Mouse (Mus musculus) thymus, postnatal 10 days (tissue): ENCODE data around the gene Kremen2.
A peak's percentile ranks its signal among the peaks of the same experiment; 100 is the strongest.

Experiments used
- DNase-seq, 2 experiments: peaks; one replicate each; pipeline ENCODE4 v3.0.0; 2021; ENCODE audit warnings: low spot score in 2 of 2

Kremen2 gene

DNA sequence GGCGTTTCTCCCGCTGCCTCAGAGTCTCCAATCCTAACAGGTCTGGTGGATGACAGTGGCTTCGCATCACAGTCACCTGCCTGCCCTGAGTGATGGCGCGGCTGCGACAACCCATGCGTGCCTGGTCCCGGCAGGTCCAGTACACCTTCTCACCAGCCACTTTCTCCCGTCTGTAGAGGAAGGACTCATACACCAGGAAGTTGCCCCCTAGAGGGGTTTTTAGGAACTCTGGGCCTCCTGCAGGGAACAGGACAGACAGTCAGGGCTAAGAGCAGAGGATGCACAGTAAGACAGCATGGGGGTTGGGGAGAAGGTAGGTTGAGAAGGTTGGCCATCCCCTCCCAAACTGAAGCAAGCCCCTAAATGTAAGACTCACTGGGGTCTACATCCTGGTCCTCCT lies 14.6 kb upstream of the Kremen2 start:
- DNase-seq, result no peak

DNA sequence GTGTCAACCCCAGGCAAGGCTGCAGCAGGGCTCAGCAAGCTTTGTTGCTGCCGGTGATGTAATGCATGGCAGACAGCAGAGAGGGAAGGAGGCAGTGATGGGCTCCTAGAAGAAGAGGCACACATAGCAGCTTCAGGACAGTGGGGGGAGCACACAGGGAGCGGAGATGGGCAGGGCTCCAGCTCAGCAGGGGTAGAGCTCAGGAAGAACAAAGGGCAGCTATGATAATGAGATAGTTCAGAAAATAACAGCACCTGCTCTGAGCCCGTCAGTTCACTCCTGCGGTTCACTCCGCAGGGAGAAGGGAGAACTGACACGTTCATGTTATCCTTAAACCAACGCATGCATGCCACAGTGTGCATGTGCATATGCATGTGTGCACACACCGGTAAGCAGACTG lies 13.2 kb upstream of the Kremen2 start:
- DNase-seq, result no peak

DNA sequence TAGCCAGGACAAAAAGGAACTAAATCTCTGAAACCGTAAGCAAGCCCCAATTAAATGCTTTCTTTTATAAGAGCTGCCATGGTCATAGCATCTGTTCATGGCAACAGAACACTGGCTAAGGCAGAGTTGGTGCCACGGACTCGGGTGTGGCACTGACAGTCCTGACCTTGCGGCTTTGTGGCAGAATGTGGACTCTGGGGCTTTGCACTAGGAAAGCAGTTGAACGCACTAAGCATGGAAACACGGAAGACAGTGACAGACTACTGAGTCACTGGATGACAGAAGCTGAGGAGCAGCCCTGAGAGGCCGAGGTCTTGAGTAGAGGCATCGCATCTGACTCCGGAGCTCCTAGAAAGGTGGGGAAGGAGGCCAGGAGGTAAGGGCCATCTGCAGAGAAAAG lies 11.9 kb upstream of the Kremen2 start:
- no peak for DNase-seq

DNA sequence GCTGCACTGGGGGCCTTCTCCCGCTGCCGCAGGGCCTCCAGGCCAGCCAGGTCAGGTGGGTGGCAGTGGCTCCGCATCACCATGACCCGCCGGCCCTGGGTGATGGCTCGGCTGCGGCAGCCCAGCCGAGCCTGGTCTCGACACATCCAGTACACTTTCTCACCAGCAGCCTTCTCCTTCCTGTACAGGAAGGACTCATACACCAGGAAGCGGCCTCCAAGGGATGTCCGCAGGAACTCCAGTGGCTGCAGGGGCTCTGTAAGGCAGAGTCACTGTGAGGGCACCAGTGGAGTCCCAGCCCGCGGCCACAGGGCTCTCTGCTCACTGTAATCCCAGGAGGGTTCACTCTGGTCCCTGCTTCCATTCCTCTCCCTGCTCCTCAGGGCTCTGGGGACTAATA lies 10.1 kb upstream of the Kremen2 start:
- no peak for DNase-seq

DNA sequence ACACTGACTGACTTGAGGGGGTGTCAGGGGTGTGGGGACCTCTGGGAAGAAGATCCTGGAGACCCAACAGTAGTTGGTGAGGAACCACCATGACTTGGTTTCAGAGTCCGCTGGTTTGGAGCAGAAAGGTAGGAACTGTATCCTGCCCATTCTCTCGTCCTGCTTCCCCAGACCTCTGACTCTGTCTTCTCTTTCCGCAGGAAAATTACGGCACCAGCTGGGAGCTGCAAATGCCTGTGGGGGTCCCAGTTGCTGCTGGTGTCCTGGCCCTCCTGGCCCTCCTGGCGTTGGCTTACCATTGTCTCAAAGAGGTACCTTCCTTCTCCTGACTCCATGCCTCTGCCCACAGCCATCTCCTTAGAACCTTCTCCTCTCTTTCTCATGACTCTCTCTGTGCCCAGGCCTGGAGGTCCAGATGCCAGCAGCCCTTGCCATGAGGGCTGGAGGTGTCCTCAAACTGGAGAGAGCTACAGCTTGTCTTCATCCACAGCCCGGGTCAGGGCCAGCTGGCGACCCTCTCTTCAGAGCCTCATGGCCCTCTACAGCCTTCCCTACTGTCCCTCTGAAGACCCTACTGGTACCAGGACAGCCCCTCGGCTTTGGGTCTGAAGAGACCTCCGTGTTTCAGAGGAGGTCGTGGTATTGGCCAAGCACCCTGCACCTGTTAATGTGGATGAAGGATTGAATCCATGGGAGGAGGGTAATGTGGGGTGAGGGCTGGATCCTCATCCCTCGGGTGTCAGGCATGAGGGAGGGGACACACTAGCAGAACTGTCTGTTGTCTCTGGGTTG lies 4.0 kb upstream of the Kremen2 start:
- no peak for DNase-seq

GRCm38 (mm10) chr17:23748631-23749391 lies 3.2 kb upstream of the Kremen2 start:
- peak in 1 of 2 experiments; percentile 83 for DNase-seq

- no peak for DNase-seq
These were observed 2.4 kb upstream of the Kremen2 start for GRCm38 (mm10) chr17:23748026-23748425.

GRCm38 (mm10) chr17:23747471-23747870 lies 1.8 kb upstream of the Kremen2 start:
- DNase-seq, result no peak

GRCm38 (mm10) chr17:23746767-23747166 lies 1.1 kb upstream of the Kremen2 start:
- no peak for DNase-seq

DNA sequence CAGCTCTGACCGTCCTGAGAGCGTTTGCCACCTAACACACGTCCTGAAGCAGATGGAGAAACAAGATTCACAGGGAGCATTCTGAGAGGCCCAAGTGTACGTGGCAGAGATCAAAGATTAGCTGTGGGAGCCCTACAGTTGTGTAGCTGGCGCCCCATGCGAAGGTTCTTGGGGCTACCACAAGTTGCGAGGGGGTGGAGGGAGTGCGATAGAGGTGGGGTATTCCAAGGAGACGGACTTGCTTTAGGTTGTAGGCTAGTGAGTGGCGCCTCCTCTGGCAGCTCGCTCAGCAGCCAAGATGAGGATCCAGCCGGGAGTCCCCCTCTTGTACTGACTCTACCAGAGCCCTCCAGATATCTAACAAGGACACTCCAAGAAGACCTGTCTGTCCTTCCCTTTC lies 678 bp upstream of the Kremen2 start:
- no peak for DNase-seq

DNA sequence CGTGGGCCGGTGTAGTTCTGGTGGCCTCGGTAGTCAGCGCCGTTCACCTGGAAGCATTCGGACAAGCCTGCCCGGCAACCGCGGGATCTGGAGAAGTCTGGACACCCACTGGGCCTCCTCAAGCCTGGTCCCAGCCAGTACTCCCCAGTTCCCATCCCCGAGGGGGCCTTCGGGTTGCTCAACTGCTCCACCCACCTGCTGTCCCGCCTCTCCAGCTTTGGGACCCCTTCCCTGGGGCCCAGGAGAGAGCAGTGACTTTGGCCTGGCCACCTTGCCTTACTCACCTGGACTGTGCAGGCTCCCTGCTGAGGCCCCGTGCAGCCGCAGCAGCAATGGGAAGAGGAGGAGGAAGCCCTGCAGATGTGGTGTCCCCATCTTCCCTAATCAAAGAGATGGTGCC lies 982 bp downstream of the Kremen2 start:
- no peak for DNase-seq

GRCm38 (mm10) chr17:23744076-23744475 lies 1.6 kb downstream of the Kremen2 start:
- DNase-seq, result no peak

GRCm38 (mm10) chr17:23742941-23743340 lies 2.7 kb downstream of the Kremen2 start:
- no peak for DNase-seq

- DNase-seq, result peak in 1 of 2 experiments; percentile 43
These were observed 3.3 kb downstream of the Kremen2 start for GRCm38 (mm10) chr17:23742210-23742793.

DNA sequence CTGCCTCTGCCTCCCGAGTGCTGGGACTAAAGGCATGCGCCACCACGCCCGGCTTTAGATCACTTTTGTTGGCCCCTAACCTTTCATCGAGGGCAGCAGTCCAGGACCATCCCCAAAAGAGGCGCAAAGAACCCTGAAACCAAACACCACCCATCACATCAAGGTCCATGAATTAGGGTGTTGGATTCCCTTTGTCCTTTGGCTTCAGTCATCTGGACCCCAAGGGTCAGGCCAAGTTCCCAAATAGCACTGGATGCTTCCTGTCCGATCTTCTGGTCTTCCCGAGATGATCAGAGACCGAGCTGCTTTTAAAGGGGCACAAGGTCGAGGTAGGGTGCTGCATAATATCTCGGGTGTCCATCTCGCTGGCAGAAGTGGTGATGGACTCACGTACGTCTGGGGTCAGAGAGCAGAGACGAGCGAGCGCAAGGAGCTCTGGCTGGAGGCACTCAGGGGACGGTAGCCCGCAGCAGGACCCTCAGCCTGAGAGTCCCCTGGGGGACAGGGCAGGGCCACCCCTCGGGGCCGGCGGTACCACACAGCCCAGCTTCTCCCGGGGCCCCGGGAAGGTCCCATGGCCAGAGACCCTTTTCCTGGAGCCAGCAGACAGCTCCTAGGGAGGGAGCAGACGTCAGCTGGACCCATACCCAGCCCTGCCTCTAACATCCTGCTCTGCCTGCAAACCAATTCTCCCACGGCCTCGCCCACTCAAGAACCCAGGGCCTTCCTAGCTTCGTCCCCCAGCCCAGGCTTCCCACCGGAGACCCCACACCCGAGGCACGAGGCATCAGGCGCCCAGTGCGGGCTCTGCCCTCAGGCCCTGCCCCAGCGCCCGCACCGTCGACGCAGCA lies 4.0 kb downstream of the Kremen2 start:
- no peak for DNase-seq

GRCm38 (mm10) chr17:23740598-23741021 lies 5.0 kb downstream of the Kremen2 start, which contains the start of gene Paqr4:
Gene Paqr4, minus strand, starts transcription at chr17:23740867.
- no peak for DNase-seq

DNA sequence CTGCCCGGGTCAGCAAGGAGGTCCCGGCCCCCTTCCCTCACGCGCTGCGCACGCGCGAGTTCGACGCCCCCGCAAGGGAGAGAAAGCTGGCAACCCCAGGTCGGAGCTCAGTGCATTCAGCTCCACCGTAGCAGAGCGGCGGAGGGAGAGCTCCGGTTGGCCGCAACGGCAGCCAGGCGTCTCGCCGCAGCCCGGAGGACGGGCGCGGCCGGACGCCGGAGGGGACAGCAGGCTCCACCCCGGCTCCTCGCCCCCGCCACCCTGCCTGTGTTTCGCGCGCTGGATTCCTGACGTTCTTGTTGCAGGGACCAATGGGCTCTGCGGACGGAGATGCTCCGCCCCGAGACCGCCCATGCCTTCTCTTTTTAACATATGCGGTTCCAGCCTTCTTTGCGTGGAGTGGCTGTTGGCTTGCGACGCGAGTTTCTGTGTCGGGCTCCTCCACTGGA lies 5.5 kb downstream of the Kremen2 start:
- DNase-seq, result peak; percentile 48 to 56

- no peak for DNase-seq
These were observed 6.2 kb downstream of the Kremen2 start for GRCm38 (mm10) chr17:23739202-23740135.

DNA sequence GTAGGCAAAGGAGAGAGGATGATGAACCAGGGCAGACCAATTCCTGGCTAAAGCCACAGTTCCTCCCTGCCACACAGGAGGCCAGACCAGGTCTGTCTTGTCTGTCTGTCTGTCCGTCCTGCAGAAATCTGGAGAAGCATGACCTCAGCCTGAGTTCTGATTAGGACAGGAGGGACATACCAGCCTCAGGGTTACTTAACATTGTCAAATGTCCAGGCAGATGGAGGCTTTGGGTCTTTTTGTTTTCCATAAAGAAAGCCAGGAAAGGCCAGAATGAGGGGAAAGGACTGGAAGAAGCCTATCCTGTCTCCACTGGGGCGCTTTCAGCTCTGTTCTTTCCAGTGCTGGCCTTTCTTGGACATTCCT lies 6.8 kb downstream of the Kremen2 start:
- DNase-seq, result no peak
